Comparison of ENCODE assay signal across 14 mouse cellular contexts in the genomic region with DNA sequence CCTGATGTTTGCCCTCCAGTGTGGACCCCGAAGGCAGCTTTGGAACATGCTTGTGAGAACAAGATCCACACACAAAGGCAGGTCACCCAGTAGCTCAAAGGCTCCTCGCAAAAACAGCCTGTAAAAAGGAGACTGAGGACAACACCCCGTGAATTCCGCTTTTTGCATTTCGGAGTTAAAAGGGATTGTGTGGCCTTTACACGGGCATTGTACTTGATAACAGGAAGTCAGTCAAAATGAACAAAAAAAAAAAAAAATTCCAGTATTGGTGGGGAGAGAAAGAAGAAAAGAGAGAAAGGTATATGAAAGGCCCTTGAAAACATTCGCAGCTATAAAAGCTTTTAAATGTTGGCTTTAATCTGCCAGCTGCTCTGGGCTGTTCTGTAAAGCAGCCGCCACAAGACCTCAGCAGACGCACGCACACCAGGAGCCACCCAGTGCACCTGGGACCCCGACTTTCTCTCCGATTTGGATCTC. TPM values are rescaled to one million over a fixed set of nuclear protein-coding genes. Genes with fewer than 3 reads are reported as not detected.
DNase-seq lines count a peak whose midpoint lies in the region; ATAC-seq and TF ChIP-seq lines count a peak whose summit lies in the region.
"Had no signal": no experiment of that assay in that cellular context is flagged by ENCODE, and none has a peak within 500 bp of the region (broad histone marks: within the 10 kb centered on the region; RNA-seq: fewer than 3 reads in every experiment).

No protein-coding gene starts in this region.

- H3K27me3 ChIP-seq in heart, postnatal 0 days (ENCODE audit: control insufficient read depth, insufficient read depth, low read length), result no peaks in the 10 kb centered on the region
- H3K27me3 ChIP-seq in heart, embryonic 11.5 days (ENCODE audit: control insufficient read depth, insufficient read depth, low read length), result no peaks in the 10 kb centered on the region
- peaks cover 11% of the 10 kb centered on the region for H3K27me3 ChIP-seq in E14TG2a.4 (ENCODE audit: insufficient read depth, low read length)
- H3K27me3 ChIP-seq in embryonic facial prominence, embryonic 15.5 days, result no peaks in the 10 kb centered on the region
- H3K27me3 ChIP-seq in lung, postnatal 0 days (replicated peaks; ENCODE audit: insufficient read depth, low read length), result no peaks in the 10 kb centered on the region
- H3K27me3 ChIP-seq: heart, embryonic 13.5 days had no signal

- no peaks in the 10 kb centered on the region for H3K4me1 ChIP-seq in heart, postnatal 0 days (ENCODE audit: control insufficient read depth, insufficient read depth)
- 0 out of 2 replicates have a peak, but pooled peaks cover 3% of the 10 kb centered on the region for H3K4me1 ChIP-seq in heart, embryonic 11.5 days (ENCODE audit: control insufficient read depth, insufficient read depth, low read length)
- peaks cover 12% of the 10 kb centered on the region for H3K4me1 ChIP-seq in E14TG2a.4 (replicated peaks; ENCODE audit: low read depth, low read length)
- peaks cover 30% of the 10 kb centered on the region for H3K4me1 ChIP-seq in embryonic facial prominence, embryonic 15.5 days
- H3K4me1 ChIP-seq in lung, postnatal 0 days (ENCODE audit: insufficient read depth, low read depth, low read length), result no peaks in the 10 kb centered on the region

- no peak overlapping the region for H3K4me2 ChIP-seq in heart, postnatal 0 days (ENCODE audit: low read depth, low read length)
- H3K4me2 ChIP-seq in heart, embryonic 11.5 days, result no peak overlapping the region
- H3K4me2 ChIP-seq in embryonic facial prominence, embryonic 15.5 days (replicated peaks), result peak overlapping the region; percentile 36
- no peak overlapping the region for H3K4me2 ChIP-seq in lung, postnatal 0 days (replicated peaks; ENCODE audit: low read depth, low read length)
- H3K4me2 ChIP-seq: heart, embryonic 13.5 days; hindbrain, embryonic 15.5 days had no signal

- H3K9me3 ChIP-seq in heart, postnatal 0 days (replicated peaks; ENCODE audit: control insufficient read depth, low read length), result no peaks in the 10 kb centered on the region
- H3K9me3 ChIP-seq in heart, embryonic 11.5 days (replicated peaks; ENCODE audit: control insufficient read depth, low read length), result no peaks in the 10 kb centered on the region
- no peaks in the 10 kb centered on the region for H3K9me3 ChIP-seq in E14TG2a.4 (ENCODE audit: low read length)
- no peaks in the 10 kb centered on the region for H3K9me3 ChIP-seq in embryonic facial prominence, embryonic 15.5 days (replicated peaks)
- no peaks in the 10 kb centered on the region for H3K9me3 ChIP-seq in lung, postnatal 0 days (ENCODE audit: low read length)
- H3K9me3 ChIP-seq: heart, embryonic 13.5 days; hindbrain, embryonic 15.5 days had no signal

- no peaks in the 10 kb centered on the region for H3K36me3 ChIP-seq in heart, postnatal 0 days (replicated peaks; ENCODE audit: control insufficient read depth, insufficient read depth, low read length)
- no peaks in the 10 kb centered on the region for H3K36me3 ChIP-seq in heart, embryonic 11.5 days (ENCODE audit: control insufficient read depth, insufficient read depth, low read length)
- H3K36me3 ChIP-seq in E14TG2a.4 (ENCODE audit: insufficient read depth, low read length), result peaks cover 3% of the 10 kb centered on the region; the same call in 1 of the 2 replicates
- no peaks in the 10 kb centered on the region for H3K36me3 ChIP-seq in embryonic facial prominence, embryonic 15.5 days
- H3K36me3 ChIP-seq in lung, postnatal 0 days (ENCODE audit: insufficient read depth, low read length), result no peaks in the 10 kb centered on the region
- H3K36me3 ChIP-seq: hindbrain, embryonic 15.5 days had no signal

- no peak for TF ChIP-seq EP300 in heart, postnatal 0 days (IDR thresholded peaks at IDR 0.05; ENCODE audit: low read depth)
- no peak for TF ChIP-seq EP300 in lung, postnatal 0 days (IDR thresholded peaks at IDR 0.05)

- no peak overlapping the region for H3K4me3 ChIP-seq in heart, postnatal 0 days (ENCODE audit: low read depth, low read length)
- H3K4me3 ChIP-seq in heart, embryonic 11.5 days (ENCODE audit: low read depth, low read length), result no peak overlapping the region
- H3K4me3 ChIP-seq in E14TG2a.4 (replicated peaks; ENCODE audit: low read length), result peak overlapping the region; percentile 32; the same call in 1 of the 2 replicates
- H3K4me3 ChIP-seq in embryonic facial prominence, embryonic 15.5 days (replicated peaks), result no peak overlapping the region
- no peak overlapping the region for H3K4me3 ChIP-seq in lung, postnatal 0 days (ENCODE audit: low read depth, low read length)
- H3K4me3 ChIP-seq: heart, embryonic 13.5 days; hindbrain, embryonic 15.5 days had no signal

- H3K9ac ChIP-seq in heart, postnatal 0 days (replicated peaks; ENCODE audit: low read depth, low read length), result no peak overlapping the region
- no peak overlapping the region for H3K9ac ChIP-seq in heart, embryonic 11.5 days (ENCODE audit: low read depth, low read length)
- no peak overlapping the region for H3K9ac ChIP-seq in embryonic facial prominence, embryonic 15.5 days
- no peak overlapping the region for H3K9ac ChIP-seq in lung, postnatal 0 days (replicated peaks; ENCODE audit: low read depth)
- H3K9ac ChIP-seq: heart, embryonic 13.5 days; hindbrain, embryonic 15.5 days had no signal

- no peak for ATAC-seq in heart, postnatal 0 days (ENCODE audit: insufficient read depth, low read depth)
- no peak for ATAC-seq in heart, embryonic 11.5 days (replicated peaks; ENCODE audit: insufficient number of reproducible peaks, low FRiP score, low TSS enrichment)
- ATAC-seq in embryonic facial prominence, embryonic 15.5 days (ENCODE audit: insufficient number of reproducible peaks, low FRiP score, low TSS enrichment, low read depth), result no peak
- ATAC-seq in lung, postnatal 0 days, result no peak

- WGBS in heart, postnatal 0 days, result 79% methylated on average over 12 of the region's 12 CpGs
- 81% methylated on average over 12 of the region's 12 CpGs for WGBS in heart, embryonic 11.5 days (ENCODE audit: insufficient replicate concordance)
- WGBS in embryonic facial prominence, embryonic 15.5 days, result 49% methylated on average over 12 of the region's 12 CpGs
- 78% methylated on average over 12 of the region's 12 CpGs for WGBS in lung, postnatal 0 days

- no peak for DNase-seq in heart, postnatal 0 days (ENCODE audit: low spot score)
- peak; percentile 90 for DNase-seq in thymus, postnatal 0 days (ENCODE audit: low spot score)
- no peak for DNase-seq in kidney, postnatal 4 days
- no peak for DNase-seq in lung, postnatal 0 days (ENCODE audit: low spot score)
- DNase-seq in testis, postnatal 10 days (ENCODE audit: low spot score), result no peak
- DNase-seq: adrenal gland, postnatal 14 days; kidney, adult 9 months; layer of hippocampus, adult 9-11 months; lung, adult 18-20 months had no signal

- TF ChIP-seq CTCF in heart, postnatal 0 days (IDR thresholded peaks at IDR 0.05; ENCODE audit: low read depth), result no peak
- TF ChIP-seq CTCF in E14TG2a.4 (conservative IDR thresholded peaks at IDR 0.05; ENCODE audit: low read length), result no peak
- no peak for TF ChIP-seq CTCF in lung, postnatal 0 days (IDR thresholded peaks at IDR 0.05)

- H3K27ac ChIP-seq in heart, postnatal 0 days (ENCODE audit: low read depth), result peak overlapping the region; percentile 63; the same call in 1 of the 2 replicates
- H3K27ac ChIP-seq in heart, embryonic 11.5 days (ENCODE audit: low read depth, low read length), result no peak overlapping the region
- peak overlapping the region; percentile 59 for H3K27ac ChIP-seq in embryonic facial prominence, embryonic 15.5 days (replicated peaks)
- H3K27ac ChIP-seq in lung, postnatal 0 days (ENCODE audit: low read length), result no peak overlapping the region
- H3K27ac ChIP-seq: heart, embryonic 13.5 days; hindbrain, embryonic 15.5 days had no signal

RNA-seq across cellular contexts. Expression of a gene that starts 58.9 kb away (rescaled TPM):
- total RNA-seq in heart, postnatal 0 days (2014; rRNA removed; ENCODE audit: low replicate concordance), result 3.3 and 4.6 TPM in 2 replicates
- polyA plus RNA-seq in heart, postnatal 0 days (2015; fragmentation: Nextera tagmentation; extraction: Ambion mirVana), result 5.5 and 5.6 TPM in 2 replicates
- polyA plus RNA-seq in heart, embryonic 11.5 days (2014; fragmentation: Nextera tagmentation; extraction: Ambion mirVana), result 7.7 and 8.5 TPM in 2 replicates
- polyA plus RNA-seq in embryonic facial prominence, embryonic 15.5 days (2015; fragmentation: Nextera tagmentation; extraction: Ambion mirVana), result 9.2 and 11.1 TPM in 2 replicates
- polyA plus RNA-seq in thymus, postnatal 0 days (2015; fragmentation: Nextera tagmentation; extraction: Ambion mirVana), result 3.8 and 5.6 TPM in 2 replicates
- 4.6 and 5.0 TPM in 2 replicates for polyA plus RNA-seq in lung, postnatal 0 days (2015; fragmentation: Nextera tagmentation; extraction: Ambion mirVana)

Comparison
In these comparisons a context has a peak if more than half of its experiments do, and no peak if none do; other contexts are left out.
1. H3K27ac ChIP-seq: peak in heart, postnatal 0 days (single experiment) and embryonic facial prominence, embryonic 15.5 days (single experiment); none in heart, embryonic 11.5 days (single experiment) and lung, postnatal 0 days (single experiment).